Mouse (Mus musculus): Measurements from ENCODE around the gene Nav2. TPM values are rescaled to one million over a fixed set of nuclear protein-coding genes. Genes with fewer than 3 reads are reported as not detected.
A peak's percentile ranks its signal among the peaks of the same experiment; 100 is the strongest.

The Nav2 gene
- polyA plus RNA-seq, 1 experiment from 2014 or later: 22.5 TPM

DNA sequence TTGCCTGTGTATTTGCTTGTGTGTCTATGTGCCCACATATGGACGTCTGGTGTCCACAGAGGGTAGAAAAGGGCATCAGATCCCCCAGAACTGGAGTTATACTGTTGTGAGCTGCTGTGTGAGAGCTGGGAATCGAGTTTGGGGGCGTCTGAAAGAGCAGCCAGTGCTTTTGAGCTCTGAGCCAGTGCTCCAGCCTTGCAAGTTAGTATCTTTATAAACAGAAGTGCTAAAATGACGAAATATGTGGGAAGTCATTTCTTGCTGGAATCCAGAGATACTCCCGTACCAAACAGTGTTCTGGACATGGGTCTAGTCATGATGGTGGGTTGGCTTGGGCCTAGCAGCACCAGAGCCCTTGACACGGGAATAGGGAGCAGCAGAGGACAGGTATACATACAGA is 13.8 kb upstream of the Nav2 start:
- WGBS: 83% methylated on average over 6 of the region's 6 CpGs
- Histone ChIP-seq H3K36me3 (ENCODE audit: control insufficient read depth, insufficient read depth, low read length) (no peaks in the 10 kb centered on the region), H3K27ac (replicated peaks; ENCODE audit: low read depth, low read length) (no peak overlapping the region), H3K4me3 (replicated peaks; ENCODE audit: low read depth, low read length) (no peak overlapping the region), H3K9ac (replicated peaks; ENCODE audit: low read length) (no peak overlapping the region), H3K27me3 (ENCODE audit: control insufficient read depth, insufficient read depth, low read length) (peaks cover 3% of the 10 kb centered on the region; the same call in 1 of the 2 replicates), H3K4me2 (ENCODE audit: low read length) (no peak overlapping the region), H3K9me3 (ENCODE audit: control insufficient read depth, low read length) (no peaks in the 10 kb centered on the region), H3K4me1 (ENCODE audit: control insufficient read depth, insufficient read depth, low read length) (peaks cover 11% of the 10 kb centered on the region)
- no peak for ATAC-seq (ENCODE audit: low FRiP score, low TSS enrichment)
- no peak for DNase-seq

DNA sequence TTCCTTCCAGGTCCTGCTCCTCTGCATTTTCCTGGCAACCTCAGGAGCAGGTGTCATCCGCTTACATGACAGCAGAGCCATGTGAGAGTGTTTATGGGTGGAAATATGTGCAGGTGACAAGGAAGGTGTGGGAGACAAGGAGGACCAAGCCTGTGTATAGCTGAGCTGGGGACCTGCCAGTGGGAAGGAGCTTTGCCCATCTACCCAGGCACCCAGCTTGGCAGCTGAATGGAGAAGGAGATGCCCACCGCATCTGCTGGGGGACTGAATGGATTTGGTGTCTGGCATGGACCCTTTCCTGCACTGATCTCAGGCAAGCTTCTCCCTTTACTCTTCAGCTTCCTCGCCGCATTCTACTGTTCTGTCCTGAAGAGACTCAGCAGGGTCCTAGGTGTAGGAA is 13.0 kb upstream of the Nav2 start:
- H3K9me3 ChIP-seq (ENCODE audit: control insufficient read depth, low read length): no peaks in the 10 kb centered on the region
- no peaks in the 10 kb centered on the region for H3K36me3 ChIP-seq (ENCODE audit: control insufficient read depth, insufficient read depth, low read length)
- no peak overlapping the region for H3K9ac ChIP-seq (replicated peaks; ENCODE audit: low read length)
- H3K4me2 ChIP-seq (ENCODE audit: low read length): no peak overlapping the region
- no peak for ATAC-seq (ENCODE audit: low FRiP score, low TSS enrichment)
- peaks cover 11% of the 10 kb centered on the region for H3K4me1 ChIP-seq (ENCODE audit: control insufficient read depth, insufficient read depth, low read length)
- 92% methylated on average over 4 of the region's 4 CpGs for WGBS
- peaks cover 3% of the 10 kb centered on the region; the same call in 1 of the 2 replicates for H3K27me3 ChIP-seq (ENCODE audit: control insufficient read depth, insufficient read depth, low read length)
- H3K4me3 ChIP-seq (replicated peaks; ENCODE audit: low read depth, low read length): no peak overlapping the region
- H3K27ac ChIP-seq (replicated peaks; ENCODE audit: low read depth, low read length): no peak overlapping the region
- no peak for DNase-seq

DNA sequence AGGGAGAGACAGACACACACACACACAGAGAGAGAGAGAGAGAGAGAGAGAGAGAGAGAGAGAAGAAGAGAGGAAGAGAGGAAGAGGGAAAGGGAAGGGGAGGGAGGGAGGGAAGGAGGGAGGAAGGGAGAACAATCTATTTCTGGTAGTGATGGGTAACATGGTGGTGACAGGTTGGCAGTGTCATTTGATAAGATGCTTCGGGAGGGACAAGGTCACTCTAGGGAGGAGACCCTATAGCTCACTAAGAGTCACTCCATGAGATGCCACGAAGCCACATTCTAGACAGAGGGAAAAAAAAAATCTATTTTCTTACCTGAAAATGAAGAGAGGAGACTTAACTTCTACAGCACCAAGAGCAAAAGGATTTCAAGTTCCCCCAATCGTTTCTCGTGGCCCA is 12.5 kb upstream of the Nav2 start:
- no peak overlapping the region for H3K4me3 ChIP-seq (replicated peaks; ENCODE audit: low read depth, low read length)
- no peaks in the 10 kb centered on the region for H3K36me3 ChIP-seq (ENCODE audit: control insufficient read depth, insufficient read depth, low read length)
- ATAC-seq (ENCODE audit: low FRiP score, low TSS enrichment) (no peak), DNase-seq (no peak)
- no peak overlapping the region for H3K27ac ChIP-seq (replicated peaks; ENCODE audit: low read depth, low read length)
- no peaks in the 10 kb centered on the region for H3K9me3 ChIP-seq (ENCODE audit: control insufficient read depth, low read length)
- peaks cover 3% of the 10 kb centered on the region; the same call in 1 of the 2 replicates for H3K27me3 ChIP-seq (ENCODE audit: control insufficient read depth, insufficient read depth, low read length)
- H3K4me2 ChIP-seq (ENCODE audit: low read length): no peak overlapping the region
- peaks cover 11% of the 10 kb centered on the region for H3K4me1 ChIP-seq (ENCODE audit: control insufficient read depth, insufficient read depth, low read length)
- no peak overlapping the region for H3K9ac ChIP-seq (replicated peaks; ENCODE audit: low read length)
- WGBS: 86% methylated on average over 4 of the region's 4 CpGs

DNA sequence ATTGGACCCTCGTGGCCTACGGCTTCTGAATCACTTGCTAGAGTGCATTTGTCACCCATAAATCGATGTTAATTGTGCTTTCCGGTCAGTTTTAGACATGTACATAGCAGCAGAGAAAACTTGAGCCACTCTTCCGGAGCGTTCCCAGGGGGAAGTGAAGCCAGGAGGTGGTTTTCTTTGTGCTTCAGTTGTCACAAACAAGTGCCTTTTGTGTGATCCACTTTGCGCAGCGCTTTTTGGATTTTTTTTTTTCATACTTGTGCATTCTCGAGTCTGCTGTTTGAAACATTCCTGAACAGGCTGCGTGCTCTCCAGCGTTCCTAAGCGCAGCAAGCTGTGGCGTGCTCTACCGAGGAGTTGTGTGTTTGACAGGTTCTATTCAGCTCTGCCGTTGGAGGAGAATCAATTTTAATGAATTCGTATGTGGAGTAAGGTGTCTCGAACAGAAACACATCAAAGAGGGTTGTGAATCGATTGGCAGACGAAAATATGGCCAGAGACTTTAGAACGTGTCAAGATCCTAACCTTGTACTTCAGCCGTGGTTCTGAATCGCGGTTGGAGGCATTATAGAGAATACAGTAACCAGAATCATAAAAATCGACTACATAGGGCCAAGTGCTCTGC is 10.9 kb upstream of the Nav2 start:
- H3K4me1 ChIP-seq (ENCODE audit: control insufficient read depth, insufficient read depth, low read length): peaks cover 13% of the 10 kb centered on the region
- no peak overlapping the region for H3K27ac ChIP-seq (replicated peaks; ENCODE audit: low read depth, low read length)
- H3K9me3 ChIP-seq (ENCODE audit: control insufficient read depth, low read length): no peaks in the 10 kb centered on the region
- 25% methylated on average over 24 of the region's 24 CpGs for WGBS
- H3K36me3 ChIP-seq (ENCODE audit: control insufficient read depth, insufficient read depth, low read length): no peaks in the 10 kb centered on the region
- no peak overlapping the region for H3K4me3 ChIP-seq (replicated peaks; ENCODE audit: low read depth, low read length)
- H3K9ac ChIP-seq (replicated peaks; ENCODE audit: low read length): no peak overlapping the region
- peaks cover 3% of the 10 kb centered on the region; the same call in 1 of the 2 replicates for H3K27me3 ChIP-seq (ENCODE audit: control insufficient read depth, insufficient read depth, low read length)
- no peak overlapping the region for H3K4me2 ChIP-seq (ENCODE audit: low read length)
- ATAC-seq (ENCODE audit: low FRiP score, low TSS enrichment): no peak
- peak; percentile 61 for DNase-seq

DNA sequence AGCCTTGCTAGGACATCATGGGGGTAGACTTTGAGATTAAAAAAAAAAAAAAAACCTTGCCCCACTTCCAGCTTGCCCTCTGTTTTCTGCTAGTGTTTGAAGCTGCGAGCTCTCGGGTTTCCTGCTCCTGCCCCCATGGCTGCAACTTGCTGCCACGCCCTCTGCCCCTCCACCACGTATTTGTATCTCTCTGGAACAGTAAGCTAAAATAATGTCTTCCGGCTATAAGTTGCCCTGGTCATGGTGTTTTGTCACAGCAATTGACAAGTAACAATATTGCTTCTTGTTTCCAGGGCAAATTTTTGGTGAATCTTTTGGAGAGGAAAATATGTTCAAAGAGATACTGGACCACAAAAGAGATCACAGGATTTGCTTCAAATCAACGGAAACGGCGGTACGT is 10.1 kb upstream of the Nav2 start:
- H3K4me3 ChIP-seq (replicated peaks; ENCODE audit: low read depth, low read length): no peak overlapping the region
- H3K9me3 ChIP-seq (ENCODE audit: control insufficient read depth, low read length): no peaks in the 10 kb centered on the region

DNA sequence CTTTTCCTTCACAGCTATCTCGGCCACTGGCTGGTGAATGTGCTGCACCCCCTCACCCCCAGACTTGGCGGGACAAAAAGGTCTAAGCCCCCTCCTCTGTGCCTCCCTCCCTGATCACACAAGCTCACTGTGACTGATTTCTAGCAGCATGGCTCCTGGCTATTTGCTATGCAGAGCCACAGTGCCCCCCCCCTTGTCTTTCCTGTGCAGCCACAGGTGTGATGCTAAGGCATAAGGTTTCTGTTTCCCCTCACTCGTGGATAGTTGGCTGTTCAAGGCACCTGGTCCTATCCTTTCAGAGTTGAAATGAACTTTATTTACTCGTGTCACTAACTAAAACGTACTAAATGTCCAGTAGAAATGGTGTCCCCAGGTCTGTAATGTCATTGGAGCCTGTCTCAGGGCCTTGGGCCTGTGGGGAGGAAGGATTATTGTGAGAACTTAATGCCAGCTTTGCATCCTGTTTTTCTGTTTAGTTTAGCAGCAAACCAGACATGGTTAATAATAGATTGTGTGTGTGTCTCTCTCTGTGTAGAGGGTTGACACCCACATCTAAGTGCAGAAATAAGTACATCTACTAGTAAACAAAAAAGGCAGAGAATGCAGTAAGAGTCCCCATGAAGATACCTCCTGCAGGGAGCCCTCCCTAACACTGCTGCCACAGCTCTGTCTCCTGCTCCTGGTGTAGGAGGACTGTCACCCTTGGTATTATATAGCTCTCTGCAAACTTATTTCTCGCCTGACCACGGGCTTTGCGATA is 7.9 kb upstream of the Nav2 start:
- ATAC-seq (ENCODE audit: low FRiP score, low TSS enrichment): no peak
- Histone ChIP-seq H3K9ac (replicated peaks; ENCODE audit: low read length) (no peak overlapping the region), H3K36me3 (ENCODE audit: control insufficient read depth, insufficient read depth, low read length) (no peaks in the 10 kb centered on the region), H3K27me3 (ENCODE audit: control insufficient read depth, insufficient read depth, low read length) (peaks cover 3% of the 10 kb centered on the region; the same call in 1 of the 2 replicates), H3K4me2 (ENCODE audit: low read length) (no peak overlapping the region), H3K27ac (replicated peaks; ENCODE audit: low read depth, low read length) (no peak overlapping the region), H3K4me1 (ENCODE audit: control insufficient read depth, insufficient read depth, low read length) (peaks cover 14% of the 10 kb centered on the region), H3K9me3 (ENCODE audit: control insufficient read depth, low read length) (no peaks in the 10 kb centered on the region), H3K4me3 (replicated peaks; ENCODE audit: low read depth, low read length) (no peak overlapping the region)
- DNase-seq: no peak
- WGBS: 73% methylated on average over 8 of the region's 8 CpGs

More for the DNA sequence above, 10.1 kb upstream of the Nav2 start:
- peaks cover 14% of the 10 kb centered on the region for H3K4me1 ChIP-seq (ENCODE audit: control insufficient read depth, insufficient read depth, low read length)
- ATAC-seq (ENCODE audit: low FRiP score, low TSS enrichment): no peak
- H3K27ac ChIP-seq (replicated peaks; ENCODE audit: low read depth, low read length): no peak overlapping the region
- no peak overlapping the region for H3K9ac ChIP-seq (replicated peaks; ENCODE audit: low read length)
- H3K36me3 ChIP-seq (ENCODE audit: control insufficient read depth, insufficient read depth, low read length): no peaks in the 10 kb centered on the region
- H3K4me2 ChIP-seq (ENCODE audit: low read length): no peak overlapping the region
- DNase-seq: no peak
- H3K27me3 ChIP-seq (ENCODE audit: control insufficient read depth, insufficient read depth, low read length): peaks cover 3% of the 10 kb centered on the region; the same call in 1 of the 2 replicates
- WGBS: 64% methylated on average over 9 of the region's 9 CpGs

DNA sequence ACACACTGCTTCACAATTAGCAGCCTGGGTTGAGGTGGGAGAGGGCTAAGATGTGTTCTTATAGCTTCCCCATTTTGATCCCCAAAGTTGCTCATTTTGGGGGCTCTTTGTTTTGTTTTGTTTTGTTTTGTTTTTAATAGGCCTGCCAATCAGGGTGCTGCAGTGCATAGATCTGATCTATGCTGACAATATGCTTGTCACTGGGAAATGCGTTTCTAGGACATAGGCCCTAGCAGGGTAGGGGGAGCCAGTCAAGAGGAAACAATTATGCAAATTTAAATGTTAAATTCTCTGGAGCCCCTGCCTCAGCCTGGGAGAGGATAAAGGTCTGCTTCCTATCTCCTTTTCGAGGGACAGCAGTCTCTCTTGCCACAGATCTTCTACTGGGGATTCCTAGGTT is 6.1 kb upstream of the Nav2 start:
- ATAC-seq (ENCODE audit: low FRiP score, low TSS enrichment): no peak
- H3K27ac ChIP-seq (replicated peaks; ENCODE audit: low read depth, low read length): no peak overlapping the region

DNA sequence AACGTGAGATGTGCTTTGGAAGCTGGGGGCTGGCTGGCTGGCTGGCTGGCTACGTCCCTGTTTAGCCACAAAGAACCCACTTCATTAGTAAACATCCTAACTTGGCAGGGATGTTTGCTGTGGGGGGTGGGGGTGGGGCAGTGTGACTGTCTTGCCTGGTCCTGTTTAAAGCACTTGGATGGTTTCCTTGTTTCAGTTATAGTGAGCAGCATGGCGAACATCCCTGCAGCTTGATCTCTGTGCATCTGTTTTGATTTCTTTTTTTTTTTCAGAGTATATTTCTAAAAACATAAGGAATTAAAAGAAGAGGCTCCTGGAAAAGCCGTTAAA is 791 bp downstream of the Nav2 start:
- no peak overlapping the region for H3K9ac ChIP-seq (replicated peaks; ENCODE audit: low read length)
- 0 out of 2 replicates have a peak, but pooled peaks cover 4% of the 10 kb centered on the region for H3K4me1 ChIP-seq (ENCODE audit: control insufficient read depth, insufficient read depth, low read length)
- ATAC-seq (ENCODE audit: low FRiP score, low TSS enrichment): no peak
- no peak overlapping the region for H3K27ac ChIP-seq (replicated peaks; ENCODE audit: low read depth, low read length)
- no peak overlapping the region for H3K4me2 ChIP-seq (ENCODE audit: low read length)
- no peaks in the 10 kb centered on the region for H3K36me3 ChIP-seq (ENCODE audit: control insufficient read depth, insufficient read depth, low read length)
- WGBS: 55% methylated on average over 4 of the region's 4 CpGs
- no peaks in the 10 kb centered on the region for H3K27me3 ChIP-seq (ENCODE audit: control insufficient read depth, insufficient read depth, low read length)
- no peaks in the 10 kb centered on the region for H3K9me3 ChIP-seq (ENCODE audit: control insufficient read depth, low read length)
- no peak for DNase-seq
- no peak overlapping the region for H3K4me3 ChIP-seq (replicated peaks; ENCODE audit: low read depth, low read length)

More for the DNA sequence above, 6.1 kb upstream of the Nav2 start:
- no peak for DNase-seq
- Histone ChIP-seq H3K9ac (replicated peaks; ENCODE audit: low read length) (no peak overlapping the region), H3K27me3 (ENCODE audit: control insufficient read depth, insufficient read depth, low read length) (no peaks in the 10 kb centered on the region), H3K4me2 (ENCODE audit: low read length) (no peak overlapping the region), H3K4me3 (replicated peaks; ENCODE audit: low read depth, low read length) (no peak overlapping the region), H3K9me3 (ENCODE audit: control insufficient read depth, low read length) (no peaks in the 10 kb centered on the region), H3K4me1 (ENCODE audit: control insufficient read depth, insufficient read depth, low read length) (peaks cover 13% of the 10 kb centered on the region), H3K36me3 (ENCODE audit: control insufficient read depth, insufficient read depth, low read length) (no peaks in the 10 kb centered on the region)
- 4% methylated on average over 2 of the region's 2 CpGs for WGBS

DNA sequence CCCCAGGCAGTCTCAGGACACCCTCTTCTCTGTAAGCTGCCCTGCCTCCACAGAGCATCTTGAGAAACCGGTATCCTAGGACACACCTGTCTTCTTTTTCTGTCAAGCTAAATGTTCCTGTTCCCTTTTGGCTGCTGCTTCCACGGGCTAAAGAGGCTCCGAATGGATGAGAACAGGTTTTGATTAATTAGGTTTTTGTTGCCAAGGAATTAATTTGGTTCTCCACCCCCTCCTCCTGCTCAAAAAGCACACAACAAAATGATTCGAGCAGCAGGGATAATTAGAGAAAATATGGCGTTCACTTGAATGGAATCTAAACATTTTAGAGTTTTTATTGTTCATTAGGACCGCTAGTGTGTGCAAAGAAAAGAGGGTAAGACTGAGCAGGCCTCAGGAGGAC is 1.8 kb downstream of the Nav2 start:
- H3K4me1 ChIP-seq (ENCODE audit: control insufficient read depth, insufficient read depth, low read length): 0 out of 2 replicates have a peak, but pooled peaks cover 8% of the 10 kb centered on the region
- no peak overlapping the region for H3K4me3 ChIP-seq (replicated peaks; ENCODE audit: low read depth, low read length)
- DNase-seq (no peak), ATAC-seq (ENCODE audit: low FRiP score, low TSS enrichment) (no peak)
- WGBS: 64% methylated on average over 6 of the region's 6 CpGs
- H3K9ac ChIP-seq (replicated peaks; ENCODE audit: low read length): no peak overlapping the region
- H3K9me3 ChIP-seq (ENCODE audit: control insufficient read depth, low read length): no peaks in the 10 kb centered on the region
- no peak overlapping the region for H3K27ac ChIP-seq (replicated peaks; ENCODE audit: low read depth, low read length)
- no peaks in the 10 kb centered on the region for H3K27me3 ChIP-seq (ENCODE audit: control insufficient read depth, insufficient read depth, low read length)
- H3K4me2 ChIP-seq (ENCODE audit: low read length): no peak overlapping the region
- H3K36me3 ChIP-seq (ENCODE audit: control insufficient read depth, insufficient read depth, low read length): no peaks in the 10 kb centered on the region
